Mouse (Mus musculus): ENCODE measurements around the gene Trappc6a. TPM values are rescaled to one million over a fixed set of nuclear protein-coding genes. Genes with fewer than 3 reads are reported as not detected.
A peak's percentile ranks its signal among the peaks of the same experiment; 100 is the strongest.

The Trappc6a gene
- total RNA-seq, 2 experiments from 2014 or later = 22.3 to 24.6 TPM

DNA sequence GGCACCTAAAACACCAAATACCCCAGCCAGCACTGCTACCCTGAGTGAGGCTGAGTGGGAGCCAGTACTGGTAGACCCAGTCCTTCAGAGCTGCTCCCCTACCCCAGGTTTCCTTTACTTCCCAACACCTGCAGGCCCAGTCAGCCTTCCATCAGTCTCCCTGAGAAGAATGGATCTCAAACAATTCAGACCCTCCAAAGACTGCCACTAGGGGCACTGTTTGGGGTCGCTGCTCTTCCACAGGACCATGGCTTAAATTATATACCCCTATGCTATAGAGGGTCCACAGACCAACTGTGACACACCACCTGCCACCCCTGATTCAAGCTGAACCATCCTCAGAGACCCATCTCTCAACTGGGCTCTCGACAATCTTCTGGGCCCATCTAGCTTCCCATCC, 50.8 kb downstream of the Trappc6a start:
- no peak for DNase-seq (ENCODE audit: low spot score in 2 of 2)

DNA sequence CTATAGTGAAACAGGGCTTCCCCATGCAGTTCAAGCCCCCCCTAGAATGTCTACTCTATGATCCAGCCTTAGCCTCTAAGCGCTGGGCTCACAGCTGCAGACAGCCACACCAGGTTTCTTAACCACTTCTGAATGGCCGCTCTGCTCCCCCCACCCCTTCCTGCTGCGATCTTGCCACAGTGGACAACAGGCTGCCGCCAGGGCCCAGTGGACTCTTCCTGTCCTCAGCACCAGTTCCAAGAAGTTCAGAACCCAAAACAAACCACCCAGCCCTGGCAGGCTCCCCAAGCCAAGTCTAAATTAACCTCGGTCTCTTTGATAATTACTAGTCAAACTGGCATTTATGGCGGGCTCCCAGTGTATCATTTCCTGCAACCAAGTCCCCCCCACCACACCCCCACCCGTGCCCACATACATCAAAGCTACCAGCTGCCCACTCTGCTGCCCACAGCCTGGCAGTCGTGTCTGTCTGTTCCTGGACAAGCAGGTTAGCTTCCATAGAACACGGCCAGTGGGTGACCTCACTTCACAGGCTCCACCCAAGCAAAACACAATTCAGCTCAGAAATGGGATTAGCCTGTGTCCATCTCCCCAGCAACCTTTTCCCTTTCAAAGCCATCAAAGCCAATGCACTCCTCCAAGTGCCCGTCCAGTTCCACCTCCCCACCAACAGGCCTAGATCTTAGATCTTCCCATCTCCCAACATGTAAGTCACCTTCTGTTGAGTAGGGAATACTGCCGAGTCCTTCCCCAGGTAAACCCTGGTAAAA, 52.5 kb downstream of the Trappc6a start:
- DNase-seq (ENCODE audit: low spot score in 2 of 2) = peak in 1 of 2 experiments; percentile 14

GRCm38 (mm10) chr7:19561431-19561764, 53.2 kb downstream of the Trappc6a start:
- DNase-seq (ENCODE audit: low spot score in 2 of 2) = no peak

DNA sequence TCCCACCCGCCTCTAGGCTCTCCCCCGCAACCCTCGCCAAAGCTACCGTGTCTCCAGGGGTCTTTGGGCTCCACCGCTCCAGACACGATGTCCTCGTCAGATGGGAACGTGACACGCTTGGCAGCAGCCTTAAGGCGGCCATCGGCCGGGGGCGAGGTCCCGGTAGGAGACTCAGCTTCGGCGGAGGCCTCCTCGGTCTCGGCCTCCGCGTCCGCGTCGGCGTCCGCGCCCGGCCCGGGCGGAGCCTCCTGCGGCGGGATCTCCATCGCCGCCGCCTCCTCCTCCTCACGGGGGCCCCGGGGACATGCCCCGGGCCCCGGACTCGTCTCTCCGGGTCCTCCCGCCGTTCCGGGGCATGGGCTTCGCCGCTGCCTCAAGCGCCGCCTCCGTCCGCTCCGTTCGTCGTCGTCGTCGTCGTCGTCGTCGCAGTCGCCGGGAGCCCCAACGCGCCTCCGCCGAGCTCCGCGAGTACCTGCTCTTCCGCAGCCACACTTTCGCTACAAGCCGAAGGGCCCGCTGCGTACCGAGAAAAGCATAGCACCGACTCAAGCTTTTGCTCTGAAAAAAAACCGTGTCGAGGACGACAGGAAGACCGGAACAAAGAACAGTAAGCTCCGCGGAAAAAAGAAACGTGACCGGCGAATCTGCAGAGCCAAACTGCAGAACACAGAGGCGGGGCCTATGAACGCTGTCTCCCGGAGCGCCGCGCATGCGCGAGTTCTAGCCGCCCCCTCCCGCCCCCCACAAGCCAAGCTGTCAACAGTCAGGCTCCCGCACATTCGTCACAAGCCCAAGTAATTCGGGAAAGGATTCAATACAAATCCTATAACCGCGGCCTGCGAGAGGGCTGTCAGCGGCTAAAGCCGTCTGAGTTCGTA, 53.8 kb downstream of the Trappc6a start:
- DNase-seq (ENCODE audit: low spot score in 2 of 2) = peak; percentile 89 to 92

- peak in 1 of 2 experiments; percentile 22 for DNase-seq (ENCODE audit: low spot score in 2 of 2)
Observed at GRCm38 (mm10) chr7:19562643-19563410, 54.6 kb downstream of the Trappc6a start, which contains the start of gene Ppp1r37. Ppp1r37 (minus strand) TSS chr7:19563076.

GRCm38 (mm10) chr7:19563884-19564283, 55.7 kb downstream of the Trappc6a start:
- DNase-seq (ENCODE audit: low spot score in 2 of 2) = no peak

- DNase-seq (ENCODE audit: low spot score in 2 of 2) = no peak
Observed at GRCm38 (mm10) chr7:19564455-19564854, 56.3 kb downstream of the Trappc6a start.

Other genes starting within 250 kb of the Trappc6a start
- 10 to 100 TPM; 26.4 to 27.3 TPM for gene Vasp, start 236.6 kb upstream of the Trappc6a start, total RNA-seq (2021)
- gene Ppm1n, start 228.3 kb upstream of the Trappc6a start, total RNA-seq (2021) = under 1 TPM in 1 of 2 experiments, not detected in 1; 0.31 TPM
- gene Rtn2, start 225.8 kb upstream of the Trappc6a start, total RNA-seq (2021) = 100 to 1,000 TPM; 118 to 127 TPM
- gene Fosb, start 198.3 kb upstream of the Trappc6a start, total RNA-seq (2021) = 1 to 10 TPM; 1.4 to 2.0 TPM
- 10 to 100 TPM; 43.1 to 43.9 TPM for gene Ercc1, start 163.6 kb upstream of the Trappc6a start, total RNA-seq (2021)
- gene Cd3eap, start 148.9 kb upstream of the Trappc6a start, total RNA-seq (2021) = 10 to 100 TPM; 17.6 to 18.1 TPM
- gene Ppp1r13l, start 148.6 kb upstream of the Trappc6a start, total RNA-seq (2021) = 1 to 10 TPM; 3.4 to 4.5 TPM
- gene Ercc2, start 126.4 kb upstream of the Trappc6a start, total RNA-seq (2021) = 10 to 100 TPM; 33.8 to 33.9 TPM
- 1 to 10 TPM; 1.7 to 1.8 TPM for gene Klc3, start 104.3 kb upstream of the Trappc6a start, total RNA-seq (2021)
- under 1 TPM in 1 of 2 experiments, not detected in 1; 0.27 TPM for gene Ckm, start 103.6 kb upstream of the Trappc6a start, total RNA-seq (2021)
- gene Mark4, start 49.6 kb upstream of the Trappc6a start, total RNA-seq (2021) = 100 to 1,000 TPM; 115 to 132 TPM
- 1 to 10 TPM in 1 of 2 experiments, under 1 TPM in 1; 0.69 to 1.1 TPM for gene Exoc3l2, start 45.1 kb upstream of the Trappc6a start, total RNA-seq (2021)
- gene Bloc1s3, start within 50 bp of the Trappc6a start, total RNA-seq (2021) = 1 to 10 TPM; 6.9 to 8.2 TPM
- 1 to 10 TPM in 1 of 2 experiments, under 1 TPM in 1; 0.94 to 1.0 TPM for gene Nkpd1, start 9.4 kb downstream of the Trappc6a start, total RNA-seq (2021)
- 10 to 100 TPM; 82.0 to 83.6 TPM for gene Ppp1r37, start 54.7 kb downstream of the Trappc6a start, total RNA-seq (2021)
- not detected for gene Zfp296, start 68.9 kb downstream of the Trappc6a start, total RNA-seq (2021)
- gene Gemin7, start 69.2 kb downstream of the Trappc6a start, total RNA-seq (2021) = 10 to 100 TPM; 41.3 to 42.5 TPM
- gene Clasrp, start 96.1 kb downstream of the Trappc6a start, total RNA-seq (2021) = 10 to 100 TPM; 86.8 to 98.8 TPM
- gene Relb, start 121.0 kb downstream of the Trappc6a start, total RNA-seq (2021) = 10 to 100 TPM in 1 of 2 experiments, 1 to 10 TPM in 1; 9.2 to 10.8 TPM
- 100 to 1,000 TPM; 140 to 143 TPM for gene Clptm1, start 156.6 kb downstream of the Trappc6a start, total RNA-seq (2021)
- not detected for gene Apoc2, start 169.5 kb downstream of the Trappc6a start, total RNA-seq (2021)
- gene Gm44805, start 173.0 kb downstream of the Trappc6a start, total RNA-seq (2021) = not detected
- not detected for gene Apoc4, start 173.1 kb downstream of the Trappc6a start, total RNA-seq (2021)
- gene Apoc1, start 184.3 kb downstream of the Trappc6a start, total RNA-seq (2021) = 1 to 10 TPM; 4.3 to 6.5 TPM
- 1,000 to 10,000 TPM; 2,438 to 2,580 TPM for gene Apoe, start 190.8 kb downstream of the Trappc6a start, total RNA-seq (2021)
- gene Tomm40, start 207.0 kb downstream of the Trappc6a start, total RNA-seq (2021) = 100 to 1,000 TPM; 113 to 115 TPM
- 10 to 100 TPM; 22.2 to 22.3 TPM for gene Nectin2, start 242.1 kb downstream of the Trappc6a start, total RNA-seq (2021)

All from layer of hippocampus, postnatal 10 days (tissue).